Mouse (Mus musculus): ENCODE measurements around the gene Arl8a. TPM values are rescaled to one million over a fixed set of nuclear protein-coding genes. Genes with fewer than 3 reads are reported as not detected.

Arl8a gene
- total and polyA plus RNA-seq, 3 experiments: 43.2 to 62.2 (median 59.4) TPM

DNA sequence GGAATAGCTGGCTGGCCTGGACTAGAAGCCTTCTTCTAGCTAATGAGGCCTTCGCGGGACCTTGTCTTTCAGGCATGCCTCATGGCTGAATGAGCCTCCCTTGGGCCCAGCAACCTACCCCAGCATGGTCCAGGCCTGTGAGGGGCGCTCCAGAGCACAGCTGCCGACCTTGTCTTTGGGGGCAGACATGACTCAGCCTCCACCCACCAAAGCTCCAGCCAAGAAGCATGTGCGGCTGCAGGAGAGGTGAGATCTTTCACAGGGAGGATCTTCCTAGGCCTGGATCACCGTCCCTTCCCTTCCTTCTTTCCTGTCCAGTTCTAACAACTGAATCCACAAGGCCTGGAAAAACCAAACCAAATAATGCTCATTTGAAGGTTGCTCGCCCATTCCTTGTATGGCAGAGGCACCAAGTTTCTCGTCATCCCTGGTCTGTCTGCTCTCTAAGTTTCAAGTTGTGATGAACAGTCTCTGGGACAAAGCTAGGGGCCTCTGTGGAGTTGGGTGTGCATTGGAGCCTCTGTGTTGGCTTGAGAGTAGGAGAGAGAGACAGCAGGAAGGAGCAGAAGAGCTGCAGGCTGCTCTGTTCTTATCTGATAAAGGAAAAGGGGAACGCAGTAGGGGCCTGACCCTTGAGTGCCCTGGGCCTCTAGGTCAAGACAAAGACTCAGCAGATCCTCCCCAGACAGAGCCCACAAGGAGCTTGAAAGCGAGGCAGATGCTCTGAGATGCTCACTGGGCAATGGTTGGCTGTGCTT, 12.8 kb upstream of the Arl8a start:
- DNase-seq: no peak

DNA sequence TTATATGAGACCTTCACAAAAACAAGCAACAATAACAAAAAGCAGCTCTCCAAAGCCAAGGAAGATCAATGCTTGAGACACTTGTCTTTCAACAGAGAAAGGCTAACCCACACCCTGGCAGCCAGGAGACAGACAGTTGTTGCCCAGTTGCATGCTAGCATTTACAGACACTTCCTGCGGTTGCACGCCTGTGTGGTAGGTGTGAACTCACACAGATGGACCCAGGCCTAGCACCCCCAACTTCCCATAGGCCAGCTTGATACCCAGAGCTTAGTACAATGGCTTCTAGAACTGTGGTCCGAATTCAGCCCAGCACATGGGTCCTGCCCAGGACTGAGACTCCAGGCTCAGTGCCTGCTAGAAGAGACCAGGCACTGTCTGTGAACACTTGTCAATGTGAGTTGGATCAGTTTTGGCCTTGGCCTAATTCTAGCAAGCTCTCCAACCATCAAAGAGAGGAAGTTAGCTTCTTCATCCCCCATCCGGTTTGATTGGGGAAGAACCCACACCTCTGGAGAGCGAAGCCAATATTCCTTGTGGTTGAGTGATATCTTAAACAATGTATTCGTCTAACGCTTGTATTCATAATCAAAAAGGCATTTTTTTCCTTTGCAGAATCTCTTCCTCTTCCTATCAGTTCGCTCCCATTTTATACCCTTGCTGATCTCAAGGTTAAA, 11.4 kb upstream of the Arl8a start:
- no peak for DNase-seq

- peak; percentile 64 for DNase-seq
Observed at GRCm38 (mm10) chr1:135136500-135136899, 10.1 kb upstream of the Arl8a start.

DNA sequence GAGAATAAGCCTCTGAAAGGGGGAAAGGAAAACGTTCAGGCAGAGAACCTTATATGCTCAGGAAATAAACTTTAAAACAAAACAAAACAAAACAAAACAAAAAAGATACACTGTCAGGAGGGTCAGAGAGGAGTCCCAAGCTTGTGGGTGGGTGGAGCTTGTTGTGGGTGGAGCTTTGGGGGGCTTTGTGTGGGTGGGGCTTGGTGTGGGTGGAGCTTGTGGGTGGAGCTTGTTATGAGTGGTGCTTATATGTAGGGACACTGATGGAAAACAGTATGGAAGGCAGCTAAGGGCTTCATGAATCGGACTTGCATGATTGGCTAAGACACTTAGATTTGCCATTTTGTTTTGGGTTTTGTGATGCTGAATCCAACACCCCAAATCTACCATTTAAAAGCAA, 6.7 kb upstream of the Arl8a start:
- no peak for DNase-seq

DNA sequence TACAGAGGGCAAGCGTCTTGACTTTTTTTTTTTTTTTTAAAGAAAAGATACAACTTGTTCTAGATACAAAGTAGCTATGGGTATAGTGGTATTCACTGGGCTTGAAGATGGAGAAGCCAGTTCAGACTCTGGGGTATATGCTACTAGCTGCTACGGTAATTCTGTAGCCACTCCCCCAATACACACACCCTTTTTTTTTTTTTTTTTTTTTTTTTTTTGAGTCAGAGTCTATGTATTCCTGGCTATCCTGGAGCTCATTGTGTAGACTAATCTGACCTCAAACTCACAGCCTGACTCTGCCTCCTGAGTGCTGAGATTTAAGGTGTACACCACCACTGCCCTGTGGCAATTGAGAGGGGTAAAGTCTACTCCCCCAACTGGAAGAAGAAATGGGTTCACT, 4.2 kb upstream of the Arl8a start:
- no peak for DNase-seq

GRCm38 (mm10) chr1:135143940-135144339, 2.7 kb upstream of the Arl8a start:
- DNase-seq: no peak

DNA sequence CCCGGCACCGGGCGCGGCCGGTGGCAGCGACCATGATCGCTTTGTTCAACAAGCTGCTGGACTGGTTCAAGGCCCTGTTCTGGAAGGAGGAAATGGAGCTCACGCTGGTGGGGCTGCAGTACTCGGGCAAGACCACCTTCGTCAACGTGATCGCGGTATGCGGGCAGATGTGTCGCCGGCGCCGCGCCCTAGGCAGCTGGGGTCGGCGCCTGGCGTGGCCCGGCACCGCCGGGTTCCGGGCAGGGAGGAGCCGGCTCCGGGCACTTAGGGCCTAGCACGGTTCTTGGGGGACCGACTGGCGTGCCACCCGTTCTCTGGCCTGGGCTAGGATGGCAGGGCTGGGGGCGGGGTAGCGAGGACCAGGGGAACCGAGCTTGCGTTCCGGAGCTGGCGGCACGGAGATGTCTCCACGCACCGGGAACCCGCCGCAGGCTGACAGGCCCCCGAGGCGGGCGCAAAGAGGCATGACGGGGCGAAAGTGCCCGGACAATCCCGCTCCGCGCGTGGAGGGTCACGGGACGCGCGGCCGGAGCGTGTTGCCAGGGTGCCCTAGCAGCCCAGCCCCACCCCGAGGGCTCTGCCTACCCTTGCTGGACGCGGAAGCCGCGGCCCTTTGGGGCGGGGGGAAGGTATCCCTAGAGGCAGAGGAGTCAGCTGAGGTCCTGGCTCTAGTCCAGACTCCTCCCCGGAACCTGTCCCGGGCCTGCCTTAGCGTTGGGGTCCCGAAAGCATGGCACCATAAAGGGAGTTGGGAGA, 500 bp downstream of the Arl8a start:
- DNase-seq: peak; percentile 93

DNA sequence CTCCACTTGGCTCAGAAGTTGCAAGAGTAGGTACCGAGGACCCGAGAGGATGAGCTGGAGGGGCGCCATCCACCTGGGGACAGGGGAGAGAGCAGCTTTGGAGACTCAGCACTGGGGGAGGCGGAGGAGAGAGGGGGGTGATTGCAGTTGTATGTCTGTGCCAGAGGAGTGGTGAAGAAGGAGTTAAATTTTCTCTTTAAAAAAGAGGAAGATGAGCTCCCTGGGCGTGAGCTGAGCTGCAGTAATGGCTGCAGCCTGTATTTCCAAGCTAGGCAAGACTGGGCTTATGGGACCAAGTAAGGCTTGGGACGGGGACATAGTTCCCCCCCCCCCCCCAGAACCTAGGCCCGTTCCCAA, 1.1 kb downstream of the Arl8a start:
- no peak for DNase-seq

DNA sequence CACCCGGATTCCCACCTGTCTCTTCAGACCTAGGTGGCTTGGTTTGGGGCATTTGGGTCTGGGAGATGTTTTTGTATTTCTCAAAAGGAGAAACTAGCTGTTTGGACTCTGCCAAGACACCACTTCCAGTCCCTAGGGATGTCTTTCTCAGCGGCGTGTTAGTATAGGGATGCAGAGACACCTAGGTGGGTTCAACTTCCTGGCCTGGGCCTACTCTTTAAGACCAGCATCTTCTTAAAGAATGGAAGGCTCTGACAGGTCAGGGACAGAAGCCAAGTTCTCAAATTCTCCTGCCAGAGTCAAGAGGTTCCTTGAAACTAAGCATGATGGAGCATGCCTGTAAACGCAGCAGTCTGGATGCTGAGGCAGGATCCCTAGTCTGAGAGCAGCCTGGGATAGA, 1.9 kb downstream of the Arl8a start:
- no peak for DNase-seq

DNA sequence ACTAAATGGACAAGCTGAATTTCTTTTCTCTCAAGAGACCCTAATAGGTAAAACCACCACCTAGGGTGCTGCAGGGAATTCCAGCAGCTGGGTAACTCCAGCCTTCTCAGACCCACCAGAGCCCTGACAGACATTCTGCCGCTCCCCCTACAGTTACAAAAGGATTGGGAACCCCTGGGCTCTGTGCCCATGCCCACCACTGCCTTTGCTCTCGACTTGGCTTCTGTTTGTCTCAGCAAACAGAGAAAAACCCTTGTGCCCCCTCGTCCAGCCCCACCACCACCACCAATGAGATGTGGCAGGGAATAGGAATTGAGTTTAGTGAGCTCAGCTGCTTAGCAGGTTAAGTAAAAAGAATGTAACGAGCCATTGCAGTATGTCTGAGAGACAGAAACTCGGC, 2.4 kb downstream of the Arl8a start:
- DNase-seq: no peak

GRCm38 (mm10) chr1:135154011-135154410, 7.4 kb downstream of the Arl8a start:
- DNase-seq: no peak

- DNase-seq: peak; percentile 76
Observed at GRCm38 (mm10) chr1:135154411-135154959, 7.9 kb downstream of the Arl8a start.

GRCm38 (mm10) chr1:135156300-135156699, 9.7 kb downstream of the Arl8a start:
- DNase-seq: no peak

DNA sequence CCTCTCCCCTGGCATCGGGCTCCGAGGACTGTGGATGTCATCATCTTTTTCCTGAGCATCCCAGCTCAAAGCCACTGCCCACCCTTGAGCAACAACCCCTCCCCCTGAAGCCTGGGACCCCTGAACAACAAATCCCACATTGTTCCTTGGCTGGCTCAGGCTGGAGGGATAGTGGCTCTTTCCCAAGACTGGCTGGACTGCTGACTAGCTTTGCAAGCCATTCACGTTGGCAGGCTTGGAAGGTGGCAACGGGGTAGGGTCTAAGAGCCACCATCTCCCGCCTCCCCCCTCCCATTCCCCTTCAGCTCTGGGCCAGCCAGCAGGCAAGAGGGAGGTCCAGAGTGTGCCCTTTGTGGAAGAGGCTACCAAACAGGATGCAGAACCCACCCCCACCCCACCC, 12.0 kb downstream of the Arl8a start:
- DNase-seq: no peak

DNA sequence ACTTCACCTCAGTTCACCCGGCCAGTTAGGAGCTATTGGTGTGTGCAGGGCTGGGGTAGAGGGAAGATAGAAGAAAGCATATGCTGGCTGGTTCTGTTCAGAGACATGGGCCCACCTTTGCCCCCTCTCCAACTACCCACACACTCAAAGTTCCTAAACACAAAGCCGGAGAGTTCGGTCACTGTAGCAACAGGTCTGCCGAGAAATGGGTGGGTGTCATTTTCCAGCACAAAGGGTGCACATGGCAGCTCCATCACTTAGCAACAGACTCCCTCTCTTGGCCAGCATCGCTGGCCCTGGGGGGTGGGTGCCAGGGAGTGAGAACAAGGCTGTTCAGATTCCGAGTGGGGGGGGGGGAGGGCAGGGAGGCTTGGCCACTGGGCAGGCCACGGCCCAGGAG, 12.4 kb downstream of the Arl8a start:
- no peak for DNase-seq

DNA sequence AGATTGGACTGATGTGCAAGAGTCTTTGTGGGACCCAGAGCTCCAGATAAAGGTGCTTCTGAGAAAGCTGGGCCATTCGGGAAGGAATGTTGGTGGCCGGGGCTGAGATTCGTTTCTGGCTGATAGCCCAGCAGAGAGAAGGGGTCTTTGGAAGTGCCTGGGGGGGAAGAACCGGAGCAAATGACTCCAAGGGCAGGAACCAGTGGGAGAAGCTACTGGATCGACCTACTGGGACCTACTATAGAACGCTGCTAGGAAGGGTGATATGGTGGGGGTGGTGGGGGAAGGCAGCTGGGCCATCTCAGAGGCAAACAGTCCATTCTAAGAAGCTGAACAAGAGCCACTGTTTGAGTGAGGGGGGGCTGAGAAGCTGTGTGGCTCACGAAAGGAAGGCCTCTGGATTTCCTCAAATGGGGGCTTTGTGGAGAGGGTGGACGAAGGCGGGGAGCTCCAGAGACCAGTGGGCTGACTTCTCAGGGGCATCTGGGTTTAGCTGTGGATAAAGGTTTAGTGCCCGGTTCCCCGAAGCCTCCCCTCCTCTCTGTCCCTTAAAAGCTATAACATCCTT, 13.0 kb downstream of the Arl8a start:
- DNase-seq: no peak

GRCm38 (mm10) chr1:135160411-135161050, 13.9 kb downstream of the Arl8a start:
- DNase-seq: no peak

- DNase-seq: no peak
Observed at GRCm38 (mm10) chr1:135162720-135163119, 16.1 kb downstream of the Arl8a start.

DNA sequence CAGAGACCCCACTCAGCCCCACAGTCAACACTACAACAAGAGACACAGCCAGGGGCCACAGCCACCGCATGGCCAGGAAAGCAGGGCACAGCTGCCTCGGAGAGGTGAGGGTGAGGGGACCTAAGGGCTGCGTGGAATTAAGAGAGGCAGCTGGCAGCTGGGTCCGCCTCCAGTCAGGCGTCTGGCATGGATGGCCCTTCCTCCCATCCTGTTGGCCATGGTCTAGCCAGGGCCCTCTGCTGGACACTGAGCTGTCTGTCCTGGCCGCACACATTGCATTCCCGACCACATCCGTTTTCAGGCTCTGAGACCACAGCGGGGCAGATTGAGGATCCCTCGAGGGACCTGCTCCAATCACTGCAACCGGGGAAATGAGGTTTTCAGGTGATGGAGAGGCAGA, 20.8 kb downstream of the Arl8a start, which contains the start of gene Gpr37l1:
TSS of gene Gpr37l1 (minus strand) at position 247 of the 400 bp plus-strand sequence.
- no peak for DNase-seq

DNA sequence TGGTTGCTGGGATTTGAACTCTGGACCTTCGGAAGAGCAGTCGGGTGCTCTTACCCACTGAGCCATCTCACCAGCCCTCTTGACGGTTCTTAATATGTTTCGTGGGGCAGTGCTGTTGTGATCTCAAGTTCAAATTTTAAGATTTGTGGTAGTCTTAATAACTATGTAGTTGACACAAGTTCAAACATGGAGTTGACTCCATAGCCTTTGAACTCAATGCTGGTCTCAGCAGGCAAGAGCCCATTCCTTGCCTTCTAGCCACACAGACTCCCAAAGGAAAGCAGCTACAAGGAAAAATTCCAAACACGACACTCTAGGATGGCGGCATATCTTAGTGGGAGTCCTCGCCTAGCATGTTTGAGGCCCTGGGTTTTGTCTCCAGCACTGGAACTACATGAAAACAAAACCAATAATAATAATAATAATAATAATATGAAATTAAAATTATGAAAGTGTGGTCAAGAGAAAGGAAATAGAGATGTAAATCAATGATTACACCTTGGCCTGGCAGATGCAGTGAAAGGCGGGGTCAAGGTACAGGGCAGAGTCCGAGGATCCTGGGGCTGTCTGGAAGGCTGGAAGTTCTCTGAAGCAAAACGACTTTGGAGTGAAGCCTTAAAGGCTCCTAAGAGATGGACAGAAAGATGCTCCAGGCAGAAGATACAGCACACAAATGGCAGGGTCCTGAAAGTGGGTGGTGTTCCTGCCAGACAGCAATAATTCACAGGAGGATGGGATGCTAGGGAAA, 22.0 kb downstream of the Arl8a start:
- no peak for DNase-seq
